Mouse (Mus musculus) common myeloid progenitor, adult 5-6 weeks (primary cell): ENCODE results near the gene Armc7. TPM values are rescaled to one million over a fixed set of nuclear protein-coding genes. Genes with fewer than 3 reads are reported as not detected.
"Not testable (repeated sequence)": the region's sequence is repeated elsewhere in the genome, so short reads cannot be mapped to it uniquely, and the experiment has no call there.

Experiments used
- ATAC-seq: replicated peaks from 2 replicates; pipeline ENCODE4 v1.8.0; 2016; ENCODE audit warnings: low read depth, mild to moderate bottlenecking, moderate TSS enrichment, inconsistent platforms; ENCODE audit not compliant: poor library complexity, severe bottlenecking
- total RNA-seq: library from RNA; stranded (forward); fragments of 200-1000, 187-1606 nt; gene quantifications from 2 replicates; pipeline ENCODE4 v1.2.3, GENCODE M21; 2017

Armc7 gene
- total RNA-seq, 1 experiment from 2014 or later = 4.2 TPM

DNA sequence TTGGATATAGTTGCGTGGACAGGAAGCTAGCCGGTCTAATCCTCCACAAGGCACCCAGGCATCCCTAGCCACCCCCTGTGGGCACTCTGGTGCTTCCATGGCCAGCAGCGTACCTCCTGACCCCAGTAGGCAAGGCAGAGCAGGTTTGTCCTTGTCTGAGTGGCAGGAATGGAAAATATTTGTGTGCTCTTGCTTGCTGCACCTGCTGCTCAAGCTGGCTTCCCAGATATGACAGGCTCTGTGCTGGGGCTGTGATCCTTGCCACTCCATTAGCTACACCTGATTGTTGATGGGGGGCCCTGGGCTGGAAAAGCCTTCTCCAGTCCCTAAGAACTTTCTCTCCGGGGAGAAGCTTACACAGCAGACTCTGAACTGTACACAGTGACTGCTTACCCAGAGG lies 22.2 kb upstream of the Armc7 start:
- no peak for ATAC-seq

- not testable (repeated sequence) for ATAC-seq
These were observed 20.6 kb upstream of the Armc7 start for GRCm38 (mm10) chr11:115454822-115455221.

- no peak for ATAC-seq
These were observed 19.8 kb upstream of the Armc7 start for GRCm38 (mm10) chr11:115455619-115456018.

DNA sequence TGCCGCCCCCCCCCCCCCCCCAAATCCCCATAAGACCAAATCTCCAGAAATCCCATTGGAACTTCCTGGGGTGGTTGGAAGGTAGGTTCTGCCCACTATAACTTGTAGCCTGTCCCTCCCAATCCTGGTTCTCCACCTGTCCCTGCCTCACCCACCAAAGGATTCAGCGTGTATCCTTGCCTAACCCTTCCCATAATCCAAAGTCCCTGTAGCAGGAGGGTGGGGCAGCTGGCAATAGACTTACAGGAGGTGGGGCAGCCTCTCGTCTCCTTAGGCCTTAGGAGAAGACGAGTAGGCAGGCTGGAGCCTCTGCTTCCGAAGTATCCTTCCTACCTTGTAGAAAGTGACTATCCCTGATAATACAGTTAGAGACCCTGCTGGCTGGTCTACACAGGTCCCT lies 19.3 kb upstream of the Armc7 start:
- no peak for ATAC-seq

GRCm38 (mm10) chr11:115457405-115457804 lies 18.1 kb upstream of the Armc7 start:
- no peak for ATAC-seq

- ATAC-seq = no peak
These were observed 14.5 kb upstream of the Armc7 start for GRCm38 (mm10) chr11:115460976-115461375.

DNA sequence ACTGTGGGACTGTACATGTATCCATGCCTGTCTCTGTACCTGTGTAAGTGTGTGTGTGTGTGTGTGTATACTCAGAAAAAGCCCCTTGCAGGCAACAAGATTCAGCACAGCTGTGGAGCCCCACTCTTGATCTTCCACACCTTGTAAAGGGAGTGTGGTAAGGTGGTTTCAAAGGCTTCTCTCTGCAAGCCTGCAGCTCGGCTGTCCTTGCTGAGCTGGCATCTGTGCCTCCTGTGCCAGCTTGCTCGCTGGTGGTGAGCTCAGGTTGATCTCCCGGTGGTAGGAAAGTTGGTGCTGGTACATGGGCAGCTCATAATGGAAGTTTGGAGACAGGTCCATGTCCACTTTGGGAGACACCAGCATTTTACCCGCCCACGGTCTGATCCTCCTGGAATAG lies 13.6 kb upstream of the Armc7 start:
- no peak for ATAC-seq

DNA sequence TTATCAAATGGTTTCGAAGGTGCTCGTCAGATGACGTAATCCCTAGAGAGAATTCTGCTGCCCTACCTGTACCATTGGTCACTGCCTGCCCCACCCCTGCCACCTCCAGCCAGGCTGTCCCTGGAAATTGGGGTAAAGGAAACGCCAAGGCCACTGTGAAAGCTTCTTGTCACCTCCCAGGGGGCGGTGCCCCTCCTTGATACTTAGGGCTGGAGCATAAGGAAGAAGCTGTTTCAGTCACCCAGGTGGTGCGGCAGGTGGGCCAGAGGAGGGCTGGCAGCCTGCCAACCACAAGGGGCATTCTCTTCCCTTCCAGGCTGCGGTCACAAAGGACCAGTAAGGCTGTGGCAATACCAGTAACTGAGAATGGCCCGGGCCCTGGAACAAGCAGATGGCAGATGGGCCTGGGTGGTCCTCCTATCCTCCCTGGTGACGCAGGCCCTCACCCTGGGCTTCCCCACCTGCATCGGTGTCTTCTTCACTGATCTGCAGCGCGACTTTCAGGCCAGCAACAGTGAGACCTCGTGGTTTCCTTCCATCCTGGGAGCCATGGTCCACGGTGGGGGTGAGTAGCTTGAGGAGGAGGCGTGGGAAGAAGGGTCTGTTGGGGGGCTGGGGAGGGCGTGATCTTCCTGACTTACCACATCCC lies 13.1 kb upstream of the Armc7 start, which contains the start of gene Slc16a5:
Slc16a5 (plus strand) TSS at position 232 of the 649 bp plus-strand sequence.
- no peak for ATAC-seq

- no peak for ATAC-seq
These were observed 12.1 kb upstream of the Armc7 start for GRCm38 (mm10) chr11:115463397-115463796.

- no peak for ATAC-seq
These were observed 10.6 kb upstream of the Armc7 start for GRCm38 (mm10) chr11:115464851-115465250.

DNA sequence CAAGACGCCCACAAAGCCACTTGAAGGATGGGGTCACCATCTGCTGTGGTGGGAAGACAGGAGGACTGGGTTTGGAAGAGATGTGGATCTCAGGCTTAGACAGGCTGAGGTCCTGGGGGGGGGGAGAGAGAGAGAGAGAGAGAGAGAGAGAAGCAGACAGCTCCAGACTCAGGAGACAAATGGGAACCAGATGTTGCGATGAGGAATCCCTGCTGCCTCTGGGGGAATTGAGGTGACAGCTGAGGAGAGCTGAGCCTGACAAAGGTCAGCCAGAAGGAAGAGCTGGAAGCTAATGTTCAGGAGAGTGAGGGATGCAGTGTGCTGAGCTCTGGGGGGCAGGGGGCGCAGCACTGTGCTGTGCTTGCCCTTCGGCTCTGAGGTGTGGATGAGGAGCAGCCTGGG lies 8.2 kb upstream of the Armc7 start:
- ATAC-seq = no peak

DNA sequence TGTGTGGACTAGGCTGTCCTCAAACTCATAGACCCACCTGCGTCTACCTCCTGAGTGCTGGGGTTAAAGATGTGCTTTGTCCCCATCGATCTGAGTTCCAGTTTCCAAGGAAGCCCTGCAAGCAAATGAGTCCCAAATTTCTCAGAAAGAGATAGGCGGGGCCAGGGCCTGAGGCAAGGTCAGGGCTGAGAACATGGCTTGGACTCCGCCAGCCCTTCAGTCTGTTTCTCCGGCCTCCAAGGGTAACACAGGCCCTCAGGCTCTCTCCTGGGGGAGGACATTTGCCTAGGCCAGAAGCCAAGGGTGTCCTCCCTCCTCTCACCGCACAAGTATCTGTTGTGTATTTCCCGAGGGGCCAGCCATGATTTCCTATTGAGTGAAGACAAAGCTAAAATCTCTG lies 3.3 kb upstream of the Armc7 start:
- no peak for ATAC-seq

DNA sequence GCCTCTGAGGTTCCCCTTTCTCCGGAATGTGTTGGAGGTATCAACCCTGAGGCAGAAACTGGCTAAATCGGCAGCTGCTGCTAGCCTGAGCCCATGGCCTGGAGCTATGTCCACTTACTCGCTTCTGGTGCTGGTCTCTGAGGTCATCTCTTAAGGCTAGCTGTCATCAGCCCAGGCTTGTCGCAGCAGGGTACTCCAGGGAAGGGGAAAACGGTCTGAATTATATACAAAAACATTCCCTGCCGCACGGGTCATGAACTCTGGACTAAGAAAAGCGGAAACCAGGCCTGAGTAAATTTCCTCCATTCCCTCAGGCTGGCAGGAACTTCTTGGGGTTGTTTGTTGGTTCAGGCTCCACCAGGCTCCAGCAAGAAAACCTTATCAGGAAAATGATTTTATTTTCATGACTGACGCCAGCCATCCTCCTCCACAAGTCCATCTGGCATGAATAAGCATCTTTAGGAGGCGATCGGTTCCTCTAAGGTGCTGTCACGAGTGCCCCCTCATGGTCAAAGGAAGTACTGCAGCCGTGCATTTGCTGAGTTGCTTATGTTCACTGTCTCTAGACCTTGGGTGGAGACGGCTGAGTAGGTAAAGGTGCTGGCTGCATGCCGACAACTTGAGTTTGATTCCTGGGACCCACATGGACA lies 1.7 kb upstream of the Armc7 start:
- ATAC-seq = peak; percentile 78

- ATAC-seq = no peak
These were observed 331 bp downstream of the Armc7 start for GRCm38 (mm10) chr11:115475758-115476237.

DNA sequence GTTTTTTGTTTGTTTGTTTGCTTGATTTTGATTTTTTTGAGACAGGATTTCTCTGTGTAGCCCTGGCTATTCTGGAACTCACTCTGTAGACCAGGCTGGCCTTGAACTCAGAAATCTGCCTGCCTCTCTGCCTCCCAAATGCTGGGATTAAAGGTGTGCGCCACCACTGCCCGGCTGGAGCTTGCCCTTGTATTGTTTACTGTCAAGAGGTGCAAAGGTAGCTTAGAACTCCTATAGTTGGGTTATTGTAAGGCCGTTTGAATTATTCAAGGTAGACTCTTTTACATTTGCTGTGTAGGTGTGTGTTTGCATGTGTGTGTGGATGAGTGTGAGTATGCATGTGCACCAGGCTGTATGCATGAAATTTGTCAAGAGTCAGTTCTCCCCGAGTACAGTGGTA lies 1.2 kb downstream of the Armc7 start:
- not testable (repeated sequence) for ATAC-seq

DNA sequence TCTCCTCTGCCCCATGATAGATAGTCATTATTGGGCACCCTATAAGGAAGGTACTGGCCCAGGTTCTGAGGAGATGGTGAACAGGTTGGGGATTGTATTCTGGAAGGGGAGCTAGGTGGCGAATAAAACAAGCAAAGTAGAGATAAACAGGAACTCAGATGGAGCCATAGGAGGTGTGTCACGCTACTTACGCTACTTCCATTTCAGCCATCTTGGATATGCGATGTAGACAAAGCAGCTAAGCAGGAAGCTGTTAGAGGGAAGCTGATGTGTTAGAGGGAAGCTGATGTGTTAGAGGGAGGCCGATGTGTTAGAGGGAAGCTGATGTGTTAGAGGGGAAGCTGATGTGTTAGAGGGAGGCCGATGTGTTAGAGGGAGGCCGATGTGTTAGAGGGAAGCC lies 1.9 kb downstream of the Armc7 start:
- ATAC-seq = not testable (repeated sequence)

GRCm38 (mm10) chr11:115478296-115478938 lies 3.0 kb downstream of the Armc7 start:
- ATAC-seq = no peak

- ATAC-seq = no peak
These were observed 6.2 kb downstream of the Armc7 start for GRCm38 (mm10) chr11:115481553-115482259.

GRCm38 (mm10) chr11:115483278-115483677 lies 7.8 kb downstream of the Armc7 start:
- no peak for ATAC-seq

DNA sequence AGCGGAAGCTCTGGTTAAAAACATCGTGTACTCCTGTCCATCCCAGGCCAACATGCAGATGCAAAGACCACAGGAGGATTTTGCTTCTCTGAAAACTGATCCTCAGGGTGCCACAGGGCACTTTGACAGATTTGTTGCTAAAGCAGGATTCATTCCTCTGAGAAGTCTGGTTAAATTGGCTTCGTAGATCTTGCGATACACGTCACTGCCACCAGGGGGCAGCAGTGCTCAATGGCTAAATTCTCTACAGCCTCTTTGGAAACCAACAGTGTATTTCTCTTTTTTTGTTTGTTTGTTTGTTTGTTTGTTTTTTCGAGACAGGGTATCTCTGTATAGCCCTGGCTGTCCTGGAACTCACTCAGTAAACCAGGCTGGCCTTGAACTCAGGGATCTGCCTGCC lies 8.3 kb downstream of the Armc7 start:
- ATAC-seq = peak; percentile 83

GRCm38 (mm10) chr11:115485155-115485554 lies 9.7 kb downstream of the Armc7 start:
- ATAC-seq = no peak
